Mouse (Mus musculus) ES-Bruce4 (cell line): ENCODE data around the gene Rpa3.

ENCODE experiments used
- CTCF ChIP-seq: IDR thresholded peaks from one replicate; pipeline ENCODE4 v1.8.1; 2011; ENCODE audit warnings: low read depth, low read length
- EP300 ChIP-seq: IDR thresholded peaks from 2 replicates; pipeline ENCODE4 v1.6.1; 2011; ENCODE audit warnings: low read depth, low read length; ENCODE audit not compliant: insufficient read depth
- POLR2A ChIP-seq: IDR thresholded peaks from one replicate; pipeline ENCODE4 v1.8.1; 2011; ENCODE audit warnings: low read length; ENCODE audit not compliant: insufficient read depth

DNA sequence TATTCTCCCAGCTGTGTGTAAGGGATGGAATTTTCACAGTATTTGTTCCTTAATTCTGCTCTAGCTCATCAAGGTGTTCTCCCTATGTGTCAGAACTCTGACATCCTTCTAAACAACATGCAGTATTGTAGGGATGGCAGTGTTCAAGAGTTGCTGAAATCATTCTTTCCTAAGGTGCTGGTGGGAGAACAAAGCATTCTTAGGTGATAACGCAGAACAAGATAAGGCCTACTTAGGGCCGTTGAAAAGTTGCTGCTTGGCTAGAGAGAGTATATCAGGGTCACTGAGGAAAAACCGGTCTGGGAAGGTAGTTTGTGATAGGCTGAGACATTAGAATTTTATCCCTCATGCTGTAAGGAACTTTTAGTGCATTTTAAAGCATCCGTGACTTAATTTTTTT, 17.5 kb upstream of the Rpa3 start:
- TF ChIP-seq CTCF (no peak), POLR2A (no peak), EP300 (no peak)
